Mouse (Mus musculus) adipocyte (in vitro differentiated cells): Measurements from ENCODE around the gene Anxa8.

Source experiments
- DNase-seq: peaks from one replicate; pipeline ENCODE4 v3.0.0-alpha.2; 2016; ENCODE audit warnings: low spot score

Anxa8 gene

GRCm38 (mm10) chr14:34085731-34086130, at the start of gene Anxa8:
Gene Anxa8 (plus strand): TSS chr14:34085981.
- peak; percentile 84 for DNase-seq

GRCm38 (mm10) chr14:34041241-34041640, 44.5 kb upstream of the Anxa8 start:
- no peak for DNase-seq

- no peak for DNase-seq
Measured at GRCm38 (mm10) chr14:34043341-34043740, 42.4 kb upstream of the Anxa8 start.

- peak; percentile 12 for DNase-seq
Measured at GRCm38 (mm10) chr14:34050101-34050779, 35.5 kb upstream of the Anxa8 start.

GRCm38 (mm10) chr14:34052516-34052915, 33.3 kb upstream of the Anxa8 start, which contains the start of gene Antxrl:
Gene Antxrl (plus strand): TSS chr14:34052707.
- DNase-seq = no peak

- DNase-seq = no peak
Measured at GRCm38 (mm10) chr14:34071665-34072064, 14.1 kb upstream of the Anxa8 start.

GRCm38 (mm10) chr14:34075346-34075745, 10.4 kb upstream of the Anxa8 start:
- DNase-seq = no peak

GRCm38 (mm10) chr14:34077222-34077621, 8.6 kb upstream of the Anxa8 start:
- no peak for DNase-seq

- no peak for DNase-seq
Measured at GRCm38 (mm10) chr14:34078293-34078692, 7.5 kb upstream of the Anxa8 start.

- DNase-seq = peak; percentile 93
Measured at GRCm38 (mm10) chr14:34080321-34080997, 5.3 kb upstream of the Anxa8 start.

- no peak for DNase-seq
Measured at GRCm38 (mm10) chr14:34086806-34087205, 1.0 kb downstream of the Anxa8 start.

- DNase-seq = peak; percentile 78
Measured at GRCm38 (mm10) chr14:34087856-34088398, 2.1 kb downstream of the Anxa8 start.

- peak; percentile 29 for DNase-seq
Measured at GRCm38 (mm10) chr14:34089796-34090195, 4.0 kb downstream of the Anxa8 start.

- DNase-seq = no peak
Measured at GRCm38 (mm10) chr14:34091475-34091874, 5.7 kb downstream of the Anxa8 start.

- peak; percentile 77 for DNase-seq
Measured at GRCm38 (mm10) chr14:34092856-34093255, 7.1 kb downstream of the Anxa8 start.

GRCm38 (mm10) chr14:34096161-34096560, 10.4 kb downstream of the Anxa8 start:
- peak; percentile 76 for DNase-seq

- peak; percentile 73 for DNase-seq
Measured at GRCm38 (mm10) chr14:34102601-34103000, 16.8 kb downstream of the Anxa8 start, which contains the start of gene A630023A22Rik. Gene A630023A22Rik (minus strand): TSS chr14:34102754.

- no peak for DNase-seq
Measured at GRCm38 (mm10) chr14:34103855-34104254, 18.1 kb downstream of the Anxa8 start.

- peak; percentile 90 for DNase-seq
Measured at GRCm38 (mm10) chr14:34104892-34105291, 19.1 kb downstream of the Anxa8 start.

- peak; percentile 49 for DNase-seq
Measured at GRCm38 (mm10) chr14:34106389-34107062, 20.7 kb downstream of the Anxa8 start.

GRCm38 (mm10) chr14:34107594-34107993, 21.8 kb downstream of the Anxa8 start:
- DNase-seq = no peak

GRCm38 (mm10) chr14:34114311-34114710, 28.5 kb downstream of the Anxa8 start:
- DNase-seq = no peak
